Mouse (Mus musculus) spleen, postnatal 4 days (tissue): ENCODE measurements around the gene Btn2a2.
A peak's percentile ranks its signal among the peaks of the same experiment; 100 is the strongest.

Source experiments
- DNase-seq, 2 experiments: peaks; one replicate each; pipeline ENCODE4 v3.0.0; 2022; ENCODE audit warnings: low spot score in 2 of 2

Btn2a2 gene

DNA sequence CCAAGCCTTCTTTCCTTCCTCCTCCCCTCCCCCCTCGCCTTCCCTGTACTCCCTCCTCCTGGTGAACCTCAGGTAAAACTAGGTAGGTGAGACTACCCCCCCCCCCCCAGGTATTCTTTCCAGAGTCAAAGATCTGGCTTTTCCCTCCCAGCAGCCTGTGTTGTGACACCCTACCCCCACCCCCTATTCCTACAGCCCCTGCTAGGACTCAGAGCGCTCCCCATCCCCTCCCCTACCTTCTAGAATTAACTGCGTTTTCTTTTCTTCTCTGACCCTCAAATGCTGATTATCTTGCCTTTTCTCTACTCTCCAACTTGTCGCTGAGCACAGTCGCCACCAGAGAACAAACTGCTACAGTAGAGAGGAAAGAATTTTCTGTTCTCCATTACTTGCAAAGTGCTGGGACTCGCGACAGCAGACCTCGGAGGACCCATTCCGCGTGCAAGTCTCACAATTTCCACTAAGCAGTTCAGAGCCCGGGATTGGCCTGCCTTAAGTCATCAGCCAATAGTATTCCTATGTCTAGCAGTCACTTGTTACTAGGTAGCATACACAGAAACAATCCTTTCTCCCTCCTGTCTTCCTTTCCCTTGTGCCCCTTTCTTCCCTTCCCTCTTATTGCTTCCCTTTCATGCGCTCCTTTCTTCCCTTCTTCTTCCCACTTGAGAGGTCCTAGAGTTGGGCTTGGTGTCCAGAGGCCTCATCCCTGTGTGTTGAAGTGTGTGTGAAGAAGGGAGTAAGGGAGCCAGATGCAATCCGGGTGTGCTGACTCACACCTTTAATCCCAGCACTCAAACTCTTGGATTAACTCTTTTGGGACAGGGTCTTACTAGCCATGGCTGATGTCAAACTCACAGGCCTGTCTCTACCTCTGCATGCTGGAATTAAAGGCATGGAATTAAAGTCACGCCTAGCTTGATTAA is at the start of gene Btn2a2:
TSS of gene Btn2a2 (minus strand) at position 458 of the 923 bp plus-strand sequence.
- no peak for DNase-seq

DNA sequence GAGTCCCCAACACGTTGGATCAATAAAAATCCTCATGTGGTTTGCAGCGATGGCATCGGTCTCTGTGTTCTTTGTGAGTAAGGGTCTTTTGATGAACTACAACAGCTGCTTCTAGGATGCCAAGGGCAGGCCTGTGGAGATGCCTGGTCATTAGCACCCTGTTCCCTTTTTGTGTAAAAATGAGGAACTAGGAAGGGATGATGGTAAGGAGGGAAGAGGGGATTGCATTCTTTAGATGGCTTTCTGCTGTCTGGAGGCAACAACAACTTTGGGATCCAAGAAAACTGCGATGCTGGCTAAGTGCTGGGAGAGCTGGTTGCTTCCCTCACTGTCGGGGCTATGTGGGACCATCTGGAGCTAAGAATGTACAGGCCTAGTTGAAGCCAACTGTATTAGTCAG is 49.6 kb upstream of the Btn2a2 start:
- no peak for DNase-seq

DNA sequence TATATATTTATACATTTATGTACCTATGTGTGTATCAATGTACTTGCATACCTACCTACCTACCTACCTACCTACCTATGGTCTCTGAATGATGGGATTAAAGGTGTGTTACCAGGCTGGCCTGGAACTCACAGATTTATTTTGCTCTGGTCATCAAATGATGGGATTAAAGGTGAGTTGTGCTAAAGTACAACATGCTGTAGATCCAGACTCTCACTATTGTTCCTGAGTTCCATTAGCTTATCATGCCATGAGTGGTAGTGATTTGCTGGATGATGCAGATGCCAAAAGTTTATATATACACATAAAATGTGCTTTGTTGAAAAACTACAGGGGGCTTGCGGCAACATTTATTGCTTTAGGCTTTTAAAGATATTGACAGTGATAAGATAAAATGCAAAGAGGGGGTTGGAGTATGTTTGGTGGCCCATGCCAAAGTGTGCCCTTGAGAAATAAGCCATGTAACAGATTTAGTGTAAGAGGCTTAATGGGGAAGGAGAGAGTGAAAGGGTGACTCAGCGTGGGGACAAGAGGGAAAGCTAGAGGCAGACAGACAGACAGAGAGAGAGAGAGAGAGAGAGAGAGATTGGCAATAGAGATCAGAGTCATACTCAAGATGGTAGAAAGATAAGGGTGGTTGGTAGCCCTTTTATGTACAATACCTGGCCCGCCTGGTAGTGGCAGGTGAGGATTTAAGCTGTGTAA is 48.5 kb upstream of the Btn2a2 start:
- no peak for DNase-seq

GRCm38 (mm10) chr13:23536076-23536822 is 47.6 kb upstream of the Btn2a2 start:
- DNase-seq, result peak in 1 of 2 experiments; percentile 17

- peak; percentile 89 to 93 for DNase-seq
Measured at GRCm38 (mm10) chr13:23535137-23536075, 46.7 kb upstream of the Btn2a2 start, which contains the start of gene Hist1h3g. TSS of gene Hist1h3g (plus strand) at chr13:23535422.

DNA sequence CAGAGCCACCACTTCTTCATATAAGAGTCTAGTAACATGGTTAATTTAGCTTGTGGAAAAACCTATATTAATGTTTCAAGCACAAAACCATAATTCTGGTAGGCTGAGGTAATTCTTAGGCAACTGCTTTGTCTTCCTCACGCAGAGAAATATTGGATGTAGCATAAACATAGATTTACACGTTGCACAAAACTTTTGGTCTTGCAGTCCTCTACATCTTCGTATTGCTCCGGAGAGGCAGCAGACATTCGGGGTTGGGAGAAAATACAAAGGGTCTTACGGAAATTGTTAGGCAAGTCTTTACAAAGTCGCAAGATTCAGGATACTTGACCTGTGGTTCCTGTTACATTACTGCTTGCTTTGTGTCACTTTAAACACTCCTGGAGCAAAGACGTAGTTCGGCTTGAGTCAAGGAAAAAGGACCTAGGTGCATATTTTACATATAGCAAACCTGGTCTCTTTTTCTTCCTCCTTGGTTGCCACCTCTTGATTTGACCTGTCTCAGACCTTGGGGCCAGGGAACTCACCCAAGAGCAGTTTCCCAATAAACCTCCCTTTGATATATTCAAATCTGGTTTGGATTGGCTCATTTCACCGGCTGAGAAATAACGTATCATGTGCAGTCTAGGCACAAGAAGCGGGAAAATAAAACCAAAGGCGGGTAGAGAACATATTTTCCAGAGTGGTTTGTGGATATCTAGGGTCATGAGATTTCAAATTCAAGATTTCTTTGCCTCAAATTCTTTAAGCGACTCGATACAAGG is 45.9 kb upstream of the Btn2a2 start:
- peak; percentile 57 to 76 for DNase-seq

DNA sequence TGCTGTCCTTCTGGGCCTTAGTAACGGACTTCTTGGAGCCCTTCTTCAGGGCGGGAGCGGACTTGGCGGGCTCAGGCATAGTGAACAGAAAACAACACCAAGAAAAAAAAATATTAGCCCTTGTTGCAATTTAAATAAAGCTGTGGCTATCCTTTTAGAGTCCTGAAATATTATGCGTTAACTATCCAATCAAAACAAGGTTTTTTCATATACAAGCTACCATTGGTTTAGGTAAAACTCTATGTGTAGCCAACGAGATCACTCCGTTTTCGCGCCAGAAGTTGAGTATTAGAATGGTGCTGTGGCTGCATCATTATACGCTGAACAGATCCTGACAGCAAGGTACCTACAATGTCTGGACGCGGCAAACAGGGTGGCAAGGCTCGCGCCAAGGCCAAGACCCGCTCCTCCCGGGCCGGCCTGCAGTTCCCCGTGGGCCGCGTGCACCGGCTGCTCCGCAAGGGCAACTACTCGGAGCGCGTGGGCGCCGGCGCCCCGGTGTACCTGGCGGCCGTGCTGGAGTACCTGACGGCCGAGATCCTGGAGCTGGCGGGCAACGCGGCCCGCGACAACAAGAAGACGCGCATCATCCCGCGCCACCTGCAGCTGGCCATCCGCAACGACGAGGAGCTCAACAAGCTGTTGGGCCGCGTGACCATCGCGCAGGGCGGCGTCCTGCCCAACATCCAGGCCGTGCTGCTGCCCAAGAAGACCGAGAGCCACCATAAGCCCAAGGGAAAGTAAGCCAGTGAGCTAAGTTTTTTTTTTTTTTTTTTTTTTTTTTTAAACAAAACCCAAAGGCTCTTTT is 45.1 kb upstream of the Btn2a2 start, which contains the start of gene Hist1h2af:
TSS of gene Hist1h2af (plus strand) at position 347 of the 808 bp plus-strand sequence.
- DNase-seq, result peak; percentile 83 to 88

DNA sequence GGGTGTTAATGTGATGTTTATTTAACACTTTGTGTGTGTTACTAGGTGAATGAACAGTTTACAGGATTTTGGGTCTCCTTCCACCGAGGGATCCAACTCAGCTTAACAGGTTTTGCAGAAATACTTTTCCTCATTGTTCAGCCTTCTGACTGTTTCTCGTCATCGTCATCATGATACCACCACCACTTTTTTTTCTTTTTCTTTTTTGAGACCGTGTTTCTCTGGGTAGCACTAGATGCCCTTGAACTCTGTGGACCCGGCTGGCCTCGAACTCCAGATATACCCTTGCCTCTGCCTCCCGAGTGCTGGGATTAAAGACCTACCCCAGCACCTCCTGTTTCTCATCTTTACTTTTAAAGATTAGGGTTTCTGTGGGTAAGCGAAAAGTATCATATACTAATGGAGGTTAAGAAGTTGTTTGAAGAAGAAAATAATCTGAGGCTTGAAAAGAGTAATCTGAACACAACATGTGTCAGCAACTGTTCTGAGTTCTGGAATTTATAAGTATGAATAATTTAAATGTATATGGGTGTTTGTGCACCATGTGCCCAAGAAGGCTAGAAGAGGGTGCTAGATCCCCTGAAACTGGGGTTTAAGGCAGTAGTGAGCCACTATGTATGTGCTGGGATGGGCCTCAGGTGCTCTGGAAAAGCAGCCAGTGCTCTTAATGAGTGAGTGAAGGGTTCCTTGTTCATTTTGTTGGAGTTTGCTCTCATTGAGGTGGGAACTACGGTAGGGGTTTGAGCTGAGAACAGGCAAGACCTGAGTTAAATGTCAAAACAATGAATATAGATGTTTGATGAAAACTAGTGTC is 43.8 kb upstream of the Btn2a2 start:
- DNase-seq, result peak; percentile 51 to 71

DNA sequence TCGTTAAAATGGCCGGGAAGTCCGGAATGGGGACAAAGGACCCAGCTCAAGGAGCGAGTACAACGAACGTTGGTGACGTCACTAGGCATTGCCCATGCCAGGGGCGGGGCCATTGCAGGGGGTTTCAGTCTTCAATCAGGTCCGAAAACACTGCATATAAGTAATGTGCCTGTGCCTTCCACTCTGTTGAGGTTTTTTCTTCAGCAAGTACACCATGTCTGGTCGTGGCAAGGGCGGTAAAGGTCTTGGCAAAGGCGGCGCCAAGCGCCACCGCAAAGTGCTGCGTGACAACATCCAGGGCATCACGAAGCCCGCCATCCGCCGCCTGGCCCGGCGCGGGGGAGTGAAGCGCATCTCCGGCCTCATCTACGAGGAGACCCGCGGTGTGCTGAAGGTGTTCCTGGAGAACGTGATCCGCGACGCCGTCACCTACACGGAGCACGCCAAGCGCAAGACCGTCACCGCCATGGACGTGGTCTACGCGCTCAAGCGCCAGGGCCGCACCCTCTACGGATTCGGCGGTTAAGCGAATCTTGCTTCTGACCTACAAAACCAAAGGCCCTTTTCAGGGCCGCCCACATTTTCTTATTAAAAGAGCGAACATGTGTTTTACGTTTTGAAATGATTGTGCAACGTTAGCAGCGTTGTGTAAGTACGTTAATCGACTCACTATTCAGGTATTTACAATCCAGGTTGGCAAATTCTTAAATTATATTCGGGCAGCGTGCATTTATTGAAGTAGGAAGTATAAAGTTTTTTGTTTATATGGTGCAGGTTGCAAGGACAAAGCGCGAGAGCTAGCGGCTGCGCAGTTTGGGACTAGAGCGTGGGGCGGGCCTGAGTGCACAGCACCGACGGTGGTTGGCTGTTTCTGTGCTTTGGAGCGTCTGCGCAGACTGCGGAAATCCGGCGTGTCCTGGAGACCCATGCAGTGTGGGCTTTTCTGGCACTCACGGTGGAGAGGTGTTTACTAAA is 42.5 kb upstream of the Btn2a2 start, which contains the start of gene Hist1h4h:
TSS of gene Hist1h4h (plus strand) at position 150 of the 975 bp plus-strand sequence.
- DNase-seq, result peak; percentile 97

- peak; percentile 72 to 84 for DNase-seq
Measured at GRCm38 (mm10) chr13:23530181-23530900, 41.7 kb upstream of the Btn2a2 start.

- DNase-seq, result no peak
Measured at GRCm38 (mm10) chr13:23529480-23530165, 41.0 kb upstream of the Btn2a2 start.

DNA sequence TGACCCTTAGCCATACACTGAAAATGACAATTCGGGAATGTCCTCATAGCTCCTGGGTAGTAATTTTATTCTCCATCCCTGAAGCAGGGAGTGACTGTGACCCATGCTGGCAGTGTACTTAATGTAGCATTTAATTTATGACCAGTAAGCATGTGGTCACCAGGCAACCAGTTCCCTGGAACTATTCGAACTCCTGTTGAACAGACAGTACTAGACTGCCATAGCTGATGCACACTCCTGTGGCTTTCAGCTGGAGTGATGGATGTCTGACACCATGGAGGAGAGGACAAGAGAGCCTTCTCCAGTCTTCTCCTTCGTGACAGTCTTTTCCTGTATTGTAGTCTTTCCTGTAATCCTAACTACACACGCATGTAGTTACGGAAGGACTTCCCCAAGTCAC is 40.3 kb upstream of the Btn2a2 start:
- no peak for DNase-seq

DNA sequence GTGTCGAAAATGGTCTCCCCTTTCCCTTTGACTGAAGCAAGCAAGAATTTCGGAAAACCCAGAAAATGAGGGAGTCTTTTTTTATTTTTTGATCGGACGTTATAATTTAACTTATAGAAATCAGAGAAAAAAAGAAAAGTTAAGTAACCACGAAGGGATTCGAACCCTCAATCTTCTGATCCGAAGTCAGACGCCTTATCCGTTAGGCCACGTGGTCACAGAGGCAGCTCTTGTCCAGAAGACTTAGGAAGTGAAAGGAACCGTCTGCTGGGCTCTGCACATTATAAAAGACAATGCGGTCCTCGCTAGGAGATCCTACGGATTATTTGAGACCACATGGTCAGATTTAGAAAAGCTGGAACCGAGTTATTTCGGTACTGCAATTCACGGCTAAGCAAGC is 37.7 kb upstream of the Btn2a2 start:
- peak; percentile 91 to 95 for DNase-seq

GRCm38 (mm10) chr13:23525901-23526300 is 37.2 kb upstream of the Btn2a2 start:
- DNase-seq, result peak in 1 of 2 experiments; percentile 62

DNA sequence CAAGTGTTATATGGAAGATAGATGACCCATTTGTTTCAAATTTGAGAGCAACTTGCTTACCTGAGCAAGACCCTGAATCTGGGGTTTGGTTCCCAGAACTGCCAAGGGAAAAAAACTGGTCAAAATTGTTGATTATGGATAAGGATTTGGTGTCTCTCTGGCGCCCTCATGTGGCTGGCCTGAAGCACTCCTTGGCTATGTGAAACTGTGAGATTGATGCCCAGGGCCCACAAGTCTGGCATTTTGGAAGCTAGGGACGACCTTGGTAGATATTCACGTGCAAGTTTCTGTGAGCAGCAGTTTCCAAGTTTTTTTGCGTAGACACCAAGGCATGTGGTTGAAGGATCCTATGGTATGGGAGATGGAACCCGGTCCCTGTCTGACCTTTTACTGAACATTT is 36.0 kb upstream of the Btn2a2 start:
- DNase-seq, result peak; percentile 77 to 92

- no peak for DNase-seq
Measured at GRCm38 (mm10) chr13:23523976-23524375, 35.3 kb upstream of the Btn2a2 start.
